Mouse (Mus musculus) left cerebral cortex, postnatal 4 days (tissue): ENCODE measurements at regions not wholly inside any gene's neighbourhood (a gene's known extent, or its start where the extent isn't known, plus 50 kb on each side); places are given as distances from the start of the nearest gene placed in this dataset.

Experiments used
- DNase-seq: peaks from one replicate; pipeline ENCODE4 v3.0.0-alpha.2; 2022
- intact Hi-C: fragments of 180-260 bp; cut with DNase I; formaldehyde crosslinking; loops from one replicate; pipeline ENCODE4 v1.15.1; 2025

GRCm38 (mm10) chr1:90544821-90545536 lies 57.8 kb upstream of the Cops8 start:
- no peak for DNase-seq
- intact Hi-C loops: no loop called here

GRCm38 (mm10) chr1:90552644-90553043 lies 50.1 kb upstream of the Cops8 start:
- intact Hi-C loops: no loop called here
- DNase-seq: no peak
